Mouse (Mus musculus): ENCODE measurements around the gene Vps37d. TPM values are rescaled to one million over a fixed set of nuclear protein-coding genes. Genes with fewer than 3 reads are reported as not detected.
A peak's percentile ranks its signal among the peaks of the same experiment; 100 is the strongest.
"Not testable (repeated sequence)": the region's sequence is repeated elsewhere in the genome, so short reads cannot be mapped to it uniquely, and the experiment has no call there.

Vps37d gene
- total and polyA plus RNA-seq, 2 experiments from 2014 or later = 31.1 to 71.1 TPM

DNA sequence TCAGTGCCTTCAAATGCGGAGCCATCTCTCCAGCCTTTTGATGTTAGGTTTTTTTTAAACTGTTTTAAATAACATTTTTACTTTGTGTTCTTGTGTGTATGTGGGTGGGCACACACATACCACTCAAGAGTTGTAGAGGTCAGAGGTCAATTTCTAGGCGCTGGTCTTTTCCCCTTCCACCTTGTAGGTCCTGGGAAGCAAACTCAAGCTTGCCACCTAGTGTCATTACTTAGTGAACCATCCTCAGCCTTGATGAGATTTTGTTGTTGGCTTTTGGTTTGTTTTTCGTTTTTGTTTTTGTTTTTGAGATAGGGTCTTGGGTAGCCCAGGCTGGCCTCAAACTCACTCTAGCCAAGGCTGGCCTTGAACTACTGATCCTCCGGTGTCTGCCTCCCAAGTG lies 2.4 kb downstream of the Vps37d start:
- Histone ChIP-seq H3K4me1 (ENCODE audit: insufficient read depth) (peaks cover 5% of the 10 kb centered on the region; the same call in 1 of the 2 replicates), H3K9me3 (ENCODE audit: low read length) (no peaks in the 10 kb centered on the region), H3K4me3 (ENCODE audit: low read depth, low read length) (no peak overlapping the region), H3K9ac (no peak overlapping the region), H3K27ac (ENCODE audit: low read depth, low read length) (no peak overlapping the region), H3K27me3 (ENCODE audit: insufficient read depth, low read length) (no peaks in the 10 kb centered on the region), H3K4me2 (ENCODE audit: low read depth) (no peak overlapping the region), H3K36me3 (ENCODE audit: insufficient read depth) (peaks cover 39% of the 10 kb centered on the region)
- 69% methylated on average over 4 of the region's 4 CpGs for WGBS
- DNase-seq (no peak), ATAC-seq (no peak)
- TF ChIP-seq CTCF (IDR thresholded peaks at IDR 0.05; ENCODE audit: low read depth) = peak; percentile 44

DNA sequence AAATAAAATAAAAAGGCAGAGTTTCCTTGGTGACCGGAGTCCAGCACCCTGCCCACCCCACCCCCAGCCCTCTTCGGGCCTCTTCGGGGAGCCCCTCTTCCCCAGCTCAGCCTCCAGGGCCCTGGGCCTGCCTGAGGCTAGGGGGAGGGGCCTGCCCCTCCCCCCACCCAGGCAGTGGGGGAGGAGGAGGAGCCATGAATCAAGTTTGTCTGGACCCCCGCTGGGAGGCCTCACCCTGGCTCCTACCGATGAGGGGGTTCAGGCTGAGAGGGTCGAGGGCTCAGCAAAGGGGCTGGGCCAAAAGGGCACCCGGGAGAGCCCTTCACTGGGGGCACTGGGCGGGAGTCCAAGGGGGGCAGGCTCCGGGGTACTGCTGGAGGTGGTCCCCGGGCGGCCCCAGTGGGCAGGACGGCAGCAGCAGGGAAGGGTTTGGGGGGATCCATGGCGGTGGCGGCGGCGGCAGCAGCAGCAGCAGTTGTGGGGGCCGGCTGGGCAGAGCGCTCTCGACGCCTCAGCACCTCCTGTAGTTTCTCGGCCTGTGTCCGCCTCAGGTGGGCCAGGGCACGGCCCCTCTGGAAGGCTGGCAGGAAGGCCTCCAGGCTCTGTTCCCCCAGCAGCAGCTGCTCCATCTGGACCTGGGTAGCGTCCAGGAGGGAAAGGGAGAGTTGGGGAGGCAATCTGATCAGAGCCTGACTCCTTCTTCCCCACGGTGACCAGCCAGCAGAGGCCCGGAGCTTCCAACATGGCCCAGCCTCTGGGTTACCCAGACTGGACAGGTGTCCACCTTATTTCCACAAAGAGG lies 4.5 kb downstream of the Vps37d start:
- Histone ChIP-seq H3K4me1 (ENCODE audit: insufficient read depth) (peaks cover 5% of the 10 kb centered on the region; the same call in 1 of the 2 replicates), H3K9me3 (ENCODE audit: low read length) (no peaks in the 10 kb centered on the region), H3K4me2 (ENCODE audit: low read depth) (no peak overlapping the region), H3K4me3 (ENCODE audit: low read depth, low read length) (no peak overlapping the region), H3K27ac (ENCODE audit: low read depth, low read length) (no peak overlapping the region), H3K9ac (no peak overlapping the region), H3K36me3 (ENCODE audit: insufficient read depth) (peaks cover 39% of the 10 kb centered on the region), H3K27me3 (ENCODE audit: insufficient read depth, low read length) (no peaks in the 10 kb centered on the region)
- no peak for DNase-seq
- ATAC-seq = no peak
- no peak for TF ChIP-seq CTCF (IDR thresholded peaks at IDR 0.05; ENCODE audit: low read depth)
- WGBS = 23% methylated on average over 26 of the region's 26 CpGs

GRCm38 (mm10) chr5:135072720-135073119 lies 5.3 kb downstream of the Vps37d start:
- DNase-seq = no peak
- no peak for TF ChIP-seq CTCF (IDR thresholded peaks at IDR 0.05; ENCODE audit: low read depth)
- Histone ChIP-seq H3K27me3 (ENCODE audit: insufficient read depth, low read length) (no peaks in the 10 kb centered on the region), H3K4me3 (ENCODE audit: low read depth, low read length) (no peak overlapping the region), H3K36me3 (ENCODE audit: insufficient read depth) (peaks cover 43% of the 10 kb centered on the region), H3K9ac (no peak overlapping the region), H3K9me3 (ENCODE audit: low read length) (no peaks in the 10 kb centered on the region), H3K4me1 (ENCODE audit: insufficient read depth) (peaks cover 5% of the 10 kb centered on the region; the same call in 1 of the 2 replicates), H3K4me2 (ENCODE audit: low read depth) (no peak overlapping the region), H3K27ac (ENCODE audit: low read depth, low read length) (no peak overlapping the region)
- ATAC-seq = no peak
- WGBS = 72% methylated on average over 6 of the region's 6 CpGs

GRCm38 (mm10) chr5:135072061-135072460 lies 6.0 kb downstream of the Vps37d start:
- ATAC-seq = no peak
- no peak for DNase-seq
- Histone ChIP-seq H3K4me3 (ENCODE audit: low read depth, low read length) (no peak overlapping the region), H3K4me1 (ENCODE audit: insufficient read depth) (peaks cover 5% of the 10 kb centered on the region; the same call in 1 of the 2 replicates), H3K27me3 (ENCODE audit: insufficient read depth, low read length) (no peaks in the 10 kb centered on the region), H3K27ac (ENCODE audit: low read depth, low read length) (no peak overlapping the region), H3K36me3 (ENCODE audit: insufficient read depth) (peaks cover 46% of the 10 kb centered on the region), H3K9me3 (ENCODE audit: low read length) (no peaks in the 10 kb centered on the region), H3K9ac (no peak overlapping the region), H3K4me2 (ENCODE audit: low read depth) (no peak overlapping the region)
- TF ChIP-seq CTCF (IDR thresholded peaks at IDR 0.05; ENCODE audit: low read depth) = no peak
- WGBS = 93% methylated on average over 2 of the region's 2 CpGs

GRCm38 (mm10) chr5:135070448-135070847 lies 7.6 kb downstream of the Vps37d start:
- no peaks in the 10 kb centered on the region for H3K27me3 ChIP-seq (ENCODE audit: insufficient read depth, low read length)
- DNase-seq (no peak), ATAC-seq (no peak)
- 88% methylated on average over 3 of the region's 3 CpGs for WGBS
- H3K4me3 ChIP-seq (ENCODE audit: low read depth, low read length) = no peak overlapping the region
- 0 out of 2 replicates have a peak, but pooled peaks cover 5% of the 10 kb centered on the region for H3K4me1 ChIP-seq (ENCODE audit: insufficient read depth)
- H3K4me2 ChIP-seq (ENCODE audit: low read depth) = no peak overlapping the region
- H3K9ac ChIP-seq = no peak overlapping the region
- no peaks in the 10 kb centered on the region for H3K9me3 ChIP-seq (ENCODE audit: low read length)
- TF ChIP-seq CTCF (IDR thresholded peaks at IDR 0.05; ENCODE audit: low read depth) = no peak
- peaks cover 49% of the 10 kb centered on the region for H3K36me3 ChIP-seq (ENCODE audit: insufficient read depth)
- no peak overlapping the region for H3K27ac ChIP-seq (ENCODE audit: low read depth, low read length)

- WGBS = 94% methylated on average over 3 of the region's 3 CpGs
Measured at GRCm38 (mm10) chr5:135066008-135066407, 12.1 kb downstream of the Vps37d start.

GRCm38 (mm10) chr5:135064909-135065446 lies 13.1 kb downstream of the Vps37d start, which contains the start of gene Bud23:
Gene Bud23 (minus strand): TSS chr5:135064959.
- H3K36me3 ChIP-seq (ENCODE audit: insufficient read depth) = peaks cover 26% of the 10 kb centered on the region
- peak within 1 kb of the TSS; percentile 67 for H3K27ac ChIP-seq (ENCODE audit: low read depth, low read length)
- not testable (repeated sequence) for DNase-seq; H3K9me3 ChIP-seq (ENCODE audit: low read length); H3K27me3 ChIP-seq (ENCODE audit: insufficient read depth, low read length); ATAC-seq
- H3K9ac ChIP-seq = peak within 1 kb of the TSS; percentile 82
- peak within 1 kb of the TSS; percentile 94 for H3K4me2 ChIP-seq (ENCODE audit: low read depth)
- peak within 1 kb of the TSS; percentile 74 for H3K4me3 ChIP-seq (ENCODE audit: low read depth, low read length)
- peaks cover 15% of the 10 kb centered on the region for H3K4me1 ChIP-seq (ENCODE audit: insufficient read depth)
- WGBS = 80% methylated on average over 9 of the region's 9 CpGs

More at GRCm38 (mm10) chr5:135066008-135066407, 12.1 kb downstream of the Vps37d start:
- DNase-seq (no peak), ATAC-seq (no peak)
- no peak for TF ChIP-seq CTCF (IDR thresholded peaks at IDR 0.05; ENCODE audit: low read depth)
- peaks cover 15% of the 10 kb centered on the region for H3K4me1 ChIP-seq (ENCODE audit: insufficient read depth)
- no peaks in the 10 kb centered on the region for H3K9me3 ChIP-seq (ENCODE audit: low read length)
- H3K36me3 ChIP-seq (ENCODE audit: insufficient read depth) = peaks cover 18% of the 10 kb centered on the region
- no peak overlapping the region for H3K4me3 ChIP-seq (ENCODE audit: low read depth, low read length)
- no peaks in the 10 kb centered on the region for H3K27me3 ChIP-seq (ENCODE audit: insufficient read depth, low read length)
- no peak overlapping the region for H3K9ac ChIP-seq
- H3K4me2 ChIP-seq (ENCODE audit: low read depth) = no peak overlapping the region
- H3K27ac ChIP-seq (ENCODE audit: low read depth, low read length) = no peak overlapping the region

Measured in forebrain, postnatal 0 days (tissue).